Mouse (Mus musculus) stomach, embryonic 14.5 days (tissue): ENCODE data around the gene Hist2h3c2. TPM values are rescaled to one million over a fixed set of nuclear protein-coding genes. Genes with fewer than 3 reads are reported as not detected.
"Not testable (repeated sequence)": the region's sequence is repeated elsewhere in the genome, so short reads cannot be mapped to it uniquely, and the experiment has no call there.

ENCODE experiments used
- ATAC-seq: fragments of 200-750 bp; cut with Nextera tagmentation; 2 replicates; pipeline ENCODE4 v1.8.0; 2017; ENCODE audit warnings: low read depth, moderate TSS enrichment; ENCODE audit not compliant: insufficient number of reproducible peaks, insufficient read depth, low FRiP score
- H3K27ac ChIP-seq: fragments of 300-500 bp; sonication (generic); 2 replicates; pipeline ENCODE4 v1.5.1; 2014; ENCODE audit warnings: mild to moderate bottlenecking, low read length, moderate library complexity, mixed read lengths
- H3K27me3 ChIP-seq: fragments of 300-500 bp; sonication (generic); 2 replicates; pipeline ENCODE4 v1.6.1; 2014; ENCODE audit warnings: low read length, control low read depth, mixed read lengths; ENCODE audit not compliant: control insufficient read depth, insufficient read depth
- H3K36me3 ChIP-seq: fragments of 300-500 bp; sonication (generic); 2 replicates; pipeline ENCODE4 v1.6.1; 2014; ENCODE audit warnings: mild to moderate bottlenecking, control low read depth, low read length, moderate library complexity, mixed read lengths; ENCODE audit not compliant: control insufficient read depth, insufficient read depth
- H3K4me1 ChIP-seq: fragments of 300-500 bp; sonication (generic); 2 replicates; pipeline ENCODE4 v1.6.1; 2014; ENCODE audit warnings: low read length, control low read depth, mixed read lengths; ENCODE audit not compliant: control insufficient read depth, insufficient read depth
- H3K4me2 ChIP-seq: fragments of 300-500 bp; sonication (generic); replicated peaks from 2 replicates; pipeline ENCODE4 v1.6.1; 2014; ENCODE audit warnings: low read depth, low read length, control low read depth
- H3K4me3 ChIP-seq: fragments of 300-500 bp; sonication (generic); 2 replicates; pipeline ENCODE4 v1.5.1; 2014; ENCODE audit warnings: low read depth, low read length, control low read depth
- H3K9ac ChIP-seq: fragments of 300-500 bp; sonication (generic); replicated peaks from 2 replicates; pipeline ENCODE4 v1.6.1; 2014; ENCODE audit warnings: low read depth, mild to moderate bottlenecking, control low read depth, low read length, moderate library complexity, mixed read lengths
- H3K9me3 ChIP-seq: fragments of 300-500 bp; sonication (generic); 2 replicates; pipeline ENCODE4 v1.6.1; 2016; ENCODE audit warnings: low read depth, low read length, control low read depth; ENCODE audit not compliant: control insufficient read depth
- WGBS: fragments of 180-500 bp; shearing (Covaris S2); extraction: QIAGEN DNeasy Blood & Tissue Kit; methylation state at CpG from one replicate; pipeline ENCODE4 v1.1.7; 2014; 5-methylcytosine and 5-hydroxymethylcytosine counted together
- polyA plus RNA-seq: library from polyadenylated mRNA; unstranded; fragments of >200 nt; fragmentation: Nextera tagmentation; extraction: Ambion mirVana; gene quantifications from 2 replicates; pipeline ENCODE4 v1.2.1, GENCODE M21; 2014

Hist2h3c2 gene
- polyA plus RNA-seq, 1 experiment from 2014 or later: 6.2 TPM

DNA sequence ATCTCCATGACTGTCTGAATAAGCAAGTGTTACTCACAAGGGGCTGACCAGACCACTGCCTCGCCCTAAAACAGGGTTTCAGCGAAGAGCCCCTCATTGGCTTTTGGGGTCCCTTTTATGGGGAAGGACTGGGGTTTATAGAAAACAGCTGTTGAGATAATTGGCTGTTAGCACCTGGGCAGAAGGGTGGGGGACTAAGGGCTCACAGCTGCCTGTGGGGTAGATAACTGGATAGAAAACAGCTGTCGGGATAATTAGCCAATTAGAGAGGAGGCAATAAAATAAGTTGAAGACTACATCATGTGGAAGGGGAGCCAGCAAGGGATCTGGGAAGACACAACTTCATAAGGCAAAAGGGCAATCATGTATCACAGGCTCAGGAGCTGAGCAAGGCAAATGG, 12.0 kb upstream of the Hist2h3c2 start:
- no peak for ATAC-seq
- 61% methylated on average over 3 of the region's 3 CpGs for WGBS
- H3K9me3 ChIP-seq: no peaks in the 10 kb centered on the region
- no peak overlapping the region for H3K4me2 ChIP-seq
- H3K36me3 ChIP-seq: no peaks in the 10 kb centered on the region
- H3K27me3 ChIP-seq: no peaks in the 10 kb centered on the region
- H3K9ac ChIP-seq: no peak overlapping the region
- no peak overlapping the region for H3K27ac ChIP-seq
- no peak overlapping the region for H3K4me3 ChIP-seq
- peaks cover 8% of the 10 kb centered on the region; the same call in 1 of the 2 replicates for H3K4me1 ChIP-seq

GRCm38 (mm10) chr3:96249034-96249345, 10.1 kb upstream of the Hist2h3c2 start:
- Histone ChIP-seq H3K4me1 (peaks cover 12% of the 10 kb centered on the region; the same call in 1 of the 2 replicates), H3K4me2 (peak overlapping the region; percentile 49), H3K9ac (no peak overlapping the region), H3K9me3 (no peaks in the 10 kb centered on the region), H3K36me3 (no peaks in the 10 kb centered on the region), H3K27ac (no peak overlapping the region), H3K4me3 (peak overlapping the region; percentile 33; the same call in 1 of the 2 replicates), H3K27me3 (no peaks in the 10 kb centered on the region)
- WGBS: 42% methylated on average over 4 of the region's 4 CpGs
- no peak for ATAC-seq

- no peaks in the 10 kb centered on the region for H3K9me3 ChIP-seq
- no peak for ATAC-seq
- H3K36me3 ChIP-seq: no peaks in the 10 kb centered on the region
- no peak overlapping the region for H3K27ac ChIP-seq
- WGBS: 38% methylated on average over 6 of the region's 6 CpGs
- peaks cover 16% of the 10 kb centered on the region; the same call in 1 of the 2 replicates for H3K4me1 ChIP-seq
- H3K9ac ChIP-seq: peak overlapping the region; percentile 48
- peak overlapping the region; percentile 49 for H3K4me2 ChIP-seq
- no peaks in the 10 kb centered on the region for H3K27me3 ChIP-seq
- peak overlapping the region; percentile 33 for H3K4me3 ChIP-seq
Measured at GRCm38 (mm10) chr3:96248141-96249033, 9.5 kb upstream of the Hist2h3c2 start.

DNA sequence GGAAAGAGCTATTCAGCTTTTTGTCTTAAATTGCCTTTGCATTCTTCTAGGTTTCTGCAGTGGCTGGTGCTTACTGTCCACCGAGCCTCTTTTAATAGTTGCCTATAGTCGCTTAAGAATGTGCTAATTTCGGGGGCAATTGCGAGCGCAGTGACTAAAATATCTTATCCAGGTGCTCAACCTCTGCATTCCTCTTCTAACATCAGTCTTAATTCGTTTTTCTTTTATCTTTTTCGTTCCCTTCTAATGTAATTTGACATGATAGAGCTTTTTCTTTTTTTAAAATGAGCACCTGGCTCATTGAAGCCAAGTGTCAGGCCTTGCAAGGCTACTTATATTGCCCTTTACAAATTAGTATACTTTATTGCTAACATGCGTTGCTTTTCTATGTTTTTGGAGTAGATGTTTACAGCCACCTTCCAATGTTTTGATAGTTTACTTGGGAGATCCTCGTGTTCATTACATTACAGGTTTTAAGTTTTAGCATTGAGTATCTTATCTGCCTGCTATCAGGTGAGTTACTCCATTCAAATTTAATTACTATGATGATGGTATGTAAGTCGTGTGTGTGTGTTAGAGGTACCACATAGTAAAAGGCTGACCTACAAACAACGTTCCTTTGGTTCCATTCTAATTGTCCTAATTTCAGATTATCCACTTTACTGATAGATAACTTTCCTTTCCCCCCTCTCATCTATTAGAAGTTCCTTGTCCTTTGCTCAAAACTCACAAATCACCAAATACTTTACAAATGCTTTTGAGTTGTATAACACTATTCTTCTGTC, 8.6 kb upstream of the Hist2h3c2 start:
- H3K36me3 ChIP-seq: no peaks in the 10 kb centered on the region
- no peak for ATAC-seq
- peaks cover 16% of the 10 kb centered on the region; the same call in 1 of the 2 replicates for H3K4me1 ChIP-seq
- peak overlapping the region; percentile 33 for H3K4me3 ChIP-seq
- H3K9ac ChIP-seq: peak overlapping the region; percentile 48
- no peaks in the 10 kb centered on the region for H3K9me3 ChIP-seq
- peak overlapping the region; percentile 49 for H3K4me2 ChIP-seq
- no peaks in the 10 kb centered on the region for H3K27me3 ChIP-seq
- peak overlapping the region; percentile 35; the same call in 1 of the 2 replicates for H3K27ac ChIP-seq
- 3% methylated on average over 11 of the region's 11 CpGs for WGBS

DNA sequence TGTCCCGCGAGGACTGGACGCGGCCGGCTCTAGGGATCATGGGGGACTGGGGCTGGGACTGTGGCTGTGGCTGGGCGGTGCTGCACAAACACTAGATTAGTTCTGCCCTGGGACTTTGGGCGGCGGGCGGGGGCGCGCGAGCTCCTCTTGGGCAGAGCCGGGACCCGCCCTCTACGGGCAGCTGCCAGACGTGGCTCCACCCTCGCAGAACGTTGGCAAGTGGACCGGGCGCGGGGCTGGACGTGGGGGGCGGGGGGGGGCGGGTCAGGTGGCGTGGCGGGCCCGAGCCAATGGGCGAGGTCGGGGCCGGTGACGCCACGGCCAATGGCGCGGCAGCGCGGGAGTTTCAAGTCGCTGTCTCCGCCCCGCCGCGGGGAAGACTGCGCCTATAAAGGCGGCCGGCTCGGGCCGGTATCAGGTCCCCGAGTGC, 7.5 kb upstream of the Hist2h3c2 start, which contains the start of gene Hist2h3c1:
Hist2h3c1 (plus strand) TSS at position 259 of the 430 bp plus-strand sequence.
- H3K27me3 ChIP-seq, H3K9me3 ChIP-seq, H3K36me3 ChIP-seq: not testable (repeated sequence)
- H3K4me3 ChIP-seq: peak within 1 kb of the TSS; percentile 33
- peak within 1 kb of the TSS; percentile 35; the same call in 1 of the 2 replicates for H3K27ac ChIP-seq
- peak within 1 kb of the TSS; percentile 48 for H3K9ac ChIP-seq
- no CpG with 5 or more reads among the region's 47 CpGs for WGBS
- peak; percentile 93 for ATAC-seq
- peak within 1 kb of the TSS; percentile 49 for H3K4me2 ChIP-seq
- peaks cover 16% of the 10 kb centered on the region; the same call in 1 of the 2 replicates for H3K4me1 ChIP-seq

- 0% methylated on average over 10 of the region's 21 CpGs for WGBS
- H3K4me3 ChIP-seq: peak overlapping the region; percentile 16; the same call in 1 of the 2 replicates
- peaks cover 16% of the 10 kb centered on the region; the same call in 1 of the 2 replicates for H3K4me1 ChIP-seq
- H3K9me3 ChIP-seq, H3K36me3 ChIP-seq, H3K27me3 ChIP-seq, H3K9ac ChIP-seq, H3K4me2 ChIP-seq, ATAC-seq, H3K27ac ChIP-seq: not testable (repeated sequence)
Measured at GRCm38 (mm10) chr3:96246018-96246417, 7.1 kb upstream of the Hist2h3c2 start.

DNA sequence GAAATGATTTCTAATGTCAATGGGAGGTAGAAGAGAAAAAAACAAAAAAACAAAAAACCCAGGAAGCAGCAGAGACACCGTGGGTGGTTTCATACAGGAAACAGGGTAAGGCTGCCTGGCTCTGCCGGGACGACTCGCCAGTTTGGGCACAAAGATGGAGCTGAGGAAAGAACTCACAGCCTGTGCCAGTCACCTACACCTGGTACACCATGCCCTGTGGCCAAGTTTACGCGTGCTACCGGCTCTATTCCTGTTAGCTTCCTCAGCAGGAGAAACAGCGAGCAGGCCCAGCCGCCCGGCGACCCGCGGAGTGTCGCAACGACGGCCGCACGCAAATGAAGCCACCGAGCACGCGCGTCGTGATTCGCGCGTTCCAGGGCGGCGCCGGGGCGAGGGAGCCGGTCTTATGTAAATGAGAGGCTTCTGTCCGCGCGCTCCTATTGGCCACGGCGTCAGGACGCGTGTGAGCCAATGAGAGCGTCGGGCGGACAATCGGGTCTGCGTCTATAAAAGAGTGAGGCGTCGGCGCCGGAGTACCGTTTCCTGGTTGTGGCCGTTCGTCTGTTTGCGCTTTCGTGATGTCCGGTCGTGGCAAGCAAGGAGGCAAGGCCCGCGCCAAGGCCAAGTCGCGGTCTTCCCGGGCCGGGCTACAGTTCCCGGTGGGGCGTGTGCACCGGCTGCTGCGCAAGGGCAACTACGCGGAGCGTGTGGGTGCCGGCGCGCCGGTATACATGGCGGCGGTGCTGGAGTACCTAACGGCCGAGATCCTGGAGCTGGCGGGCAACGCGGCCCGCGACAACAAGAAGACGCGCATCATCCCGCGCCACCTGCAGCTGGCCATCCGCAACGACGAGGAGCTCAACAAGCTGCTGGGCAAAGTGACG, 6.3 kb upstream of the Hist2h3c2 start, which contains the start of gene Hist2h2aa1:
Hist2h2aa1 (plus strand) TSS at position 495 of the 884 bp plus-strand sequence.
- peak within 1 kb of the TSS; percentile 43 for H3K4me3 ChIP-seq
- WGBS: under 1% methylated on average over 21 of the region's 88 CpGs
- peak; percentile 90 for ATAC-seq
- not testable (repeated sequence) for H3K27me3 ChIP-seq, H3K9me3 ChIP-seq, H3K36me3 ChIP-seq
- H3K27ac ChIP-seq: peak within 1 kb of the TSS; percentile 98
- H3K4me1 ChIP-seq: peaks cover 16% of the 10 kb centered on the region; the same call in 1 of the 2 replicates
- peak within 1 kb of the TSS; percentile 60 for H3K4me2 ChIP-seq
- H3K9ac ChIP-seq: peak within 1 kb of the TSS; percentile 78
